Mouse (Mus musculus) midbrain, embryonic 16.5 days (tissue): Measurements from ENCODE around the gene Irx4. TPM values are rescaled to one million over a fixed set of nuclear protein-coding genes. Genes with fewer than 3 reads are reported as not detected.

ENCODE experiments used
- ATAC-seq: fragments of 200-750 bp; cut with Nextera tagmentation; 2 replicates; pipeline ENCODE4 v1.8.0; 2017; ENCODE audit warnings: moderate TSS enrichment
- H3K27ac ChIP-seq: fragments of 300-500 bp; sonication (generic); 2 replicates; pipeline ENCODE4 v1.5.1; 2014; ENCODE audit warnings: mild to moderate bottlenecking, low read length, mixed read lengths
- H3K27me3 ChIP-seq: fragments of 300-500 bp; sonication (generic); 2 replicates; pipeline ENCODE4 v1.6.1; 2014; ENCODE audit warnings: low read depth, low read length, mixed read lengths; ENCODE audit not compliant: control insufficient read depth, insufficient read depth
- H3K36me3 ChIP-seq: fragments of 300-500 bp; sonication (generic); 2 replicates; pipeline ENCODE4 v1.6.1; 2014; ENCODE audit warnings: mild to moderate bottlenecking, low read length, moderate library complexity, mixed read lengths; ENCODE audit not compliant: control insufficient read depth, insufficient read depth
- H3K4me1 ChIP-seq: fragments of 300-500 bp; sonication (generic); 2 replicates; pipeline ENCODE4 v1.6.1; 2014; ENCODE audit warnings: mild to moderate bottlenecking, low read length, mixed read lengths; ENCODE audit not compliant: control insufficient read depth, insufficient read depth
- H3K4me2 ChIP-seq: fragments of 300-500 bp; sonication (generic); 2 replicates; pipeline ENCODE4 v1.6.1; 2014; ENCODE audit warnings: mild to moderate bottlenecking, low read length, mixed read lengths
- H3K4me3 ChIP-seq: fragments of 300-500 bp; sonication (generic); 2 replicates; pipeline ENCODE4 v1.5.1; 2014; ENCODE audit warnings: low read depth, mild to moderate bottlenecking, low read length, moderate library complexity, mixed read lengths
- H3K9ac ChIP-seq: fragments of 300-500 bp; sonication (generic); 2 replicates; pipeline ENCODE4 v1.6.1; 2014; ENCODE audit warnings: low read depth, low read length, mixed read lengths
- H3K9me3 ChIP-seq: fragments of 300-500 bp; sonication (generic); replicated peaks from 2 replicates; pipeline ENCODE4 v1.6.1; 2014; ENCODE audit warnings: mild to moderate bottlenecking, low read length, mixed read lengths; ENCODE audit not compliant: control insufficient read depth, poor library complexity, severe bottlenecking
- WGBS: fragments of 180-500 bp; shearing (Covaris S2); extraction: QIAGEN DNeasy Blood & Tissue Kit; methylation state at CpG from one replicate; pipeline ENCODE4 v1.1.7; 2014; 5-methylcytosine and 5-hydroxymethylcytosine counted together
- polyA plus RNA-seq: library from polyadenylated mRNA; unstranded; fragments of >200 nt; fragmentation: Nextera tagmentation; extraction: Ambion mirVana; gene quantifications from 2 replicates; pipeline ENCODE4 v1.2.1, GENCODE M21; 2015

The Irx4 gene
- polyA plus RNA-seq, 1 experiment from 2014 or later: 1.4 TPM

GRCm38 (mm10) chr13:73277797-73278196 lies 17.5 kb downstream of the Irx4 start:
- 70% methylated on average over 1 of the region's 1 CpGs for WGBS
- Histone ChIP-seq H3K4me1 (no peaks in the 10 kb centered on the region), H3K27me3 (peaks cover 14% of the 10 kb centered on the region), H3K9ac (no peak overlapping the region), H3K4me3 (no peak overlapping the region), H3K27ac (no peak overlapping the region), H3K36me3 (no peaks in the 10 kb centered on the region), H3K9me3 (no peaks in the 10 kb centered on the region), H3K4me2 (no peak overlapping the region)
- ATAC-seq: no peak

GRCm38 (mm10) chr13:73279196-73279595 lies 18.9 kb downstream of the Irx4 start:
- Histone ChIP-seq H3K36me3 (no peaks in the 10 kb centered on the region), H3K27ac (no peak overlapping the region), H3K4me1 (no peaks in the 10 kb centered on the region), H3K27me3 (no peaks in the 10 kb centered on the region; the same call in 1 of the 2 replicates), H3K4me3 (no peak overlapping the region), H3K9me3 (no peaks in the 10 kb centered on the region), H3K4me2 (no peak overlapping the region), H3K9ac (no peak overlapping the region)
- WGBS: 81% methylated on average over 1 of the region's 1 CpGs
- ATAC-seq: no peak

- ATAC-seq: no peak
- H3K9me3 ChIP-seq: no peaks in the 10 kb centered on the region
- WGBS: 85% methylated on average over 2 of the region's 2 CpGs
- no peak overlapping the region for H3K27ac ChIP-seq
- H3K4me1 ChIP-seq: no peaks in the 10 kb centered on the region
- H3K27me3 ChIP-seq: no peaks in the 10 kb centered on the region
- no peak overlapping the region for H3K4me2 ChIP-seq
- H3K36me3 ChIP-seq: no peaks in the 10 kb centered on the region
- H3K9ac ChIP-seq: no peak overlapping the region
- H3K4me3 ChIP-seq: no peak overlapping the region
Measured at GRCm38 (mm10) chr13:73282407-73282806, 22.1 kb downstream of the Irx4 start.

- Histone ChIP-seq H3K27ac (no peak overlapping the region), H3K4me3 (no peak overlapping the region), H3K36me3 (no peaks in the 10 kb centered on the region), H3K4me1 (no peaks in the 10 kb centered on the region), H3K9me3 (no peaks in the 10 kb centered on the region), H3K9ac (no peak overlapping the region), H3K27me3 (no peaks in the 10 kb centered on the region), H3K4me2 (no peak overlapping the region)
- WGBS: 96% methylated on average over 1 of the region's 1 CpGs
- ATAC-seq: no peak
Measured at GRCm38 (mm10) chr13:73283534-73283933, 23.3 kb downstream of the Irx4 start.

- no peak overlapping the region for H3K4me2 ChIP-seq
- H3K36me3 ChIP-seq: no peaks in the 10 kb centered on the region
- H3K9ac ChIP-seq: no peak overlapping the region
- ATAC-seq: no peak
- WGBS: 86% methylated on average over 6 of the region's 6 CpGs
- H3K9me3 ChIP-seq: no peaks in the 10 kb centered on the region
- no peak overlapping the region for H3K4me3 ChIP-seq
- H3K27me3 ChIP-seq: no peaks in the 10 kb centered on the region
- H3K4me1 ChIP-seq: no peaks in the 10 kb centered on the region
- no peak overlapping the region for H3K27ac ChIP-seq
Measured at GRCm38 (mm10) chr13:73290206-73290605, 29.9 kb downstream of the Irx4 start.

- Histone ChIP-seq H3K27ac (no peak overlapping the region), H3K4me1 (no peaks in the 10 kb centered on the region), H3K36me3 (no peaks in the 10 kb centered on the region), H3K27me3 (no peaks in the 10 kb centered on the region), H3K4me3 (no peak overlapping the region), H3K4me2 (no peak overlapping the region), H3K9ac (no peak overlapping the region), H3K9me3 (no peaks in the 10 kb centered on the region)
- no peak for ATAC-seq
- WGBS: 37% methylated on average over 2 of the region's 2 CpGs
Measured at GRCm38 (mm10) chr13:73291102-73291501, 30.8 kb downstream of the Irx4 start.

GRCm38 (mm10) chr13:73298717-73299116 lies 38.4 kb downstream of the Irx4 start:
- 68% methylated on average over 4 of the region's 4 CpGs for WGBS
- H3K27ac ChIP-seq: no peak overlapping the region
- no peak for ATAC-seq
- no peaks in the 10 kb centered on the region for H3K9me3 ChIP-seq
- H3K4me2 ChIP-seq: no peak overlapping the region
- no peaks in the 10 kb centered on the region for H3K4me1 ChIP-seq
- no peaks in the 10 kb centered on the region for H3K27me3 ChIP-seq
- H3K36me3 ChIP-seq: no peaks in the 10 kb centered on the region
- H3K9ac ChIP-seq: no peak overlapping the region
- no peak overlapping the region for H3K4me3 ChIP-seq

GRCm38 (mm10) chr13:73299322-73299721 lies 39.0 kb downstream of the Irx4 start:
- no peak for ATAC-seq
- no peak overlapping the region for H3K9ac ChIP-seq
- H3K4me2 ChIP-seq: no peak overlapping the region
- no peaks in the 10 kb centered on the region for H3K36me3 ChIP-seq
- H3K9me3 ChIP-seq: no peaks in the 10 kb centered on the region
- no peaks in the 10 kb centered on the region for H3K27me3 ChIP-seq
- no peak overlapping the region for H3K4me3 ChIP-seq
- H3K27ac ChIP-seq: no peak overlapping the region
- WGBS: 83% methylated on average over 5 of the region's 5 CpGs
- H3K4me1 ChIP-seq: no peaks in the 10 kb centered on the region

- Histone ChIP-seq H3K4me2 (no peak overlapping the region), H3K27ac (no peak overlapping the region), H3K9ac (no peak overlapping the region), H3K4me1 (peaks cover 5% of the 10 kb centered on the region; the same call in 1 of the 2 replicates), H3K9me3 (no peaks in the 10 kb centered on the region), H3K27me3 (no peaks in the 10 kb centered on the region; the same call in 1 of the 2 replicates), H3K4me3 (no peak overlapping the region), H3K36me3 (no peaks in the 10 kb centered on the region)
- ATAC-seq: no peak
- 43% methylated on average over 6 of the region's 6 CpGs for WGBS
Measured at GRCm38 (mm10) chr13:73304729-73305128, 44.5 kb downstream of the Irx4 start.
